Mouse (Mus musculus) G1E-ER4 (cell line): ENCODE results near the gene Pgam2. TPM values are rescaled to one million over a fixed set of nuclear protein-coding genes. Genes with fewer than 3 reads are reported as not detected.

Experiments
- GATA1 ChIP-seq: IDR thresholded peaks from one replicate; pipeline ENCODE4 v1.8.0; 2012; ENCODE audit warnings: low read length, inconsistent platforms
- polyA plus RNA-seq: library from polyadenylated mRNA; stranded (reverse); fragments of >175 nt; gene quantifications from 2 replicates; pipeline ENCODE4 v1.2.3, GENCODE M21; 2012

The Pgam2 gene
- polyA plus RNA-seq: 0.24 and 0.98 TPM in 2 replicates

- no peak for TF ChIP-seq GATA1
Measured at GRCm38 (mm10) chr11:5803551-5803981, at the start of gene Pgam2. TSS of gene Pgam2 (minus strand) at chr11:5803733.

- TF ChIP-seq GATA1: no peak
Measured at GRCm38 (mm10) chr11:5852314-5852713, 48.8 kb upstream of the Pgam2 start.

GRCm38 (mm10) chr11:5851021-5851736, 47.6 kb upstream of the Pgam2 start:
- no peak for TF ChIP-seq GATA1

- TF ChIP-seq GATA1: no peak
Measured at GRCm38 (mm10) chr11:5850452-5850851, 46.9 kb upstream of the Pgam2 start.

GRCm38 (mm10) chr11:5849316-5849715, 45.8 kb upstream of the Pgam2 start:
- no peak for TF ChIP-seq GATA1

- no peak for TF ChIP-seq GATA1
Measured at GRCm38 (mm10) chr11:5848741-5849140, 45.2 kb upstream of the Pgam2 start.

- TF ChIP-seq GATA1: no peak
Measured at GRCm38 (mm10) chr11:5846639-5847345, 43.3 kb upstream of the Pgam2 start.

- no peak for TF ChIP-seq GATA1
Measured at GRCm38 (mm10) chr11:5843131-5843530, 39.6 kb upstream of the Pgam2 start.

- no peak for TF ChIP-seq GATA1
Measured at GRCm38 (mm10) chr11:5841751-5842150, 38.2 kb upstream of the Pgam2 start.

GRCm38 (mm10) chr11:5840346-5840745, 36.8 kb upstream of the Pgam2 start:
- no peak for TF ChIP-seq GATA1

- TF ChIP-seq GATA1: no peak
Measured at GRCm38 (mm10) chr11:5837251-5838246, 34.0 kb upstream of the Pgam2 start, which contains the start of gene Polm. TSS of gene Polm (minus strand) at chr11:5838016.

- TF ChIP-seq GATA1: no peak
Measured at GRCm38 (mm10) chr11:5836126-5836525, 32.6 kb upstream of the Pgam2 start.

GRCm38 (mm10) chr11:5835057-5835456, 31.5 kb upstream of the Pgam2 start:
- no peak for TF ChIP-seq GATA1

- no peak for TF ChIP-seq GATA1
Measured at GRCm38 (mm10) chr11:5834506-5834905, 31.0 kb upstream of the Pgam2 start.

- no peak for TF ChIP-seq GATA1
Measured at GRCm38 (mm10) chr11:5829327-5829726, 25.8 kb upstream of the Pgam2 start.
